Mouse (Mus musculus) lung, adult 18-20 months (tissue): ENCODE measurements at regions not wholly inside any gene's neighbourhood (a gene's known extent, or its start where the extent isn't known, plus 50 kb on each side); places are given as distances from the start of the nearest gene placed in this dataset.

Experiments
- DNase-seq, 2 experiments: peaks; one replicate each; pipeline ENCODE4 v3.0.0; 2022; ENCODE audit warnings: mixed read lengths in 2 of 2

DNA sequence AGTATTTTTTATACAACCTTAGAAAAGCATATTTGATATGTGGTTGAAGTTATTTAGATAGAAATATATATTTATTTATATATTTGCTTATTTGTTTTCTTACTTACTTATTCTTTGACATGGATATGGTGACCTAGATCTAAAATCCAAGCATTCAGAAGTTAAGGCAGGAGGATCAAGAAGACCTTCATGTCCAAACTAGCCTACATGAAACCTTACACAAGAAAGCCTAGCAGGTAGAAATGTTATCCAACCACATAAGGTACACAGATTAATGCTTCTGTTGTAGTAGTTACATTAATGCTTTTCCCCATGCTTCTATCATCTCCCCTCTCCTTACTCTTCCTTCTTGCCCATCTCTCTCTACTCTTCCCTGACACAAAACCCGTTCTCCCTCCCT is 93.2 kb upstream of the Cpeb2 start:
- no peak for DNase-seq

DNA sequence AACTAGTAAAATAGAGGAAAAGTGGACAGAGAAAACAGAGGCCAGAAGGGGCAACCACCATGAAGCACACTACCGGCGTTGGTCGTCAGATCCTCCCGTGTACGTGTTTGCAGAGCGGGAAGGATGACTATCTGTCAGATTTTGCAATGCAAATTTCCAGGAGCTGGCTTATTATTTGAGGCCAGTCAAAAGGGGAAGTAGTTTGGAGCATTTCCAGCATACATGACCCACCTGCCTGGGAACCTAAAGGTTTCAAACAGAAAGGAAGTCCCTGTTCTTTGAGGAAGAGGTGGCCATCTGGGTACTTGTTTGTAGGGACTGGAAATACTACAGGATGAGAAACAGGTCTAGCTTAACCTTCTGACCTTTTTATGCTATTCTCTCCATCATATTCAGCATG is 87.0 kb upstream of the Cpeb2 start:
- DNase-seq: no peak

DNA sequence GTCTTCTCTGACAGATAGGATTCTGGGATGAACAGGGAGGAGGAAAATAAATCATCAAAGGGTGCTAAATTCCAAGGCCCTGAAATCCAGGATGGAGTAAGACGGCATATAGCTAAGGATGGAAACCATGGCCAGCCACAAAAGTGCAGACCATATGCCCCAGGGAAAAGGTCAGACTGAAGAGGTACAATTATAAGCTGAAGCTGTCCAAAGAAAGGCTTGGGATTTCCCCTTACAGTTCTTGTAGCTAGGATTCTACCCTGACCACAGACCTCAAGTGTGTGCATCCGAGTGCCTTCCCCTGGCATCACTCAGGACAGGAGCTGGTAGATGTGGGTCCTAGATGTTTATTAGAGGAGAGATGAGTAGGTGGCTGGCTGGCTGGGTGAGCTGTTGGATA is 86.0 kb upstream of the Cpeb2 start:
- DNase-seq: no peak

DNA sequence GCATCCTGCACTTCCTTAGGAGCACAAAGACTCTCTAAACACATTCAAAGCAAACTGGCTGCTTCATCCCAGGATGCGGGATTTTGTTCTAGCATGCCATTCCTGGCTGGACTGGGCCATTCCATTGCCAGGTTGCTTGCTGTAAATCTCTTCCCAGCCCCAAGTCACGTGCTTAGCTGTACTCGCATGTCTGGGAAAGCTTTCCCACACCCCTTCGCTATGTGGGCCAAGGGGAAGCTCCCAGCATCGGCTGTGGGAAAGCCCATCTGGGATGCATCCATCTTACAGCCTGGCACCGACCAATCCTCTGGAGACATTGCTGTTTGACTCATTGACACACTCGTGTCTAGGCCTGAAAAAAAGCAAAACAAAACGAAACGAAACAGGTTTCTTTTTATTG is 84.5 kb upstream of the Cpeb2 start:
- peak in 1 of 2 experiments; percentile 6 for DNase-seq

DNA sequence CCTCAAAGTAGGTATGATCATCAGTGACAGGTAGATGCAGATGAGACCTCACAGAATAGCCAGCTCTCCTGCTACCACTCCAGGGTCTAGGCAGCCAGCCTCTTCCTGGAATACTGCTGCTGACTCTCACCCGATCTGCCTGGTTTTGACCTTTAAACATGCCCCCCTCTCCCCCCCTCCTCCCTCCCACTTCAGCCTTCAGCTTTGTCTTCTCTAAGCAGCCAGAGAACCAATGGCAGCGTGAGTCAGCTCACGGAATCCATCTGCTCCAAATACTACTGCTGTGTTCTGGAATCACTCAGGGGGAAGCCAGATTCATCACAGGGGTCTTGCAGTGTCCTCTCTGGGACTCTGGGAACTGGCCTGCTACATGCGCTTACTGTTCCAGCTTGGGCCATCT is 83.4 kb upstream of the Cpeb2 start:
- no peak for DNase-seq

DNA sequence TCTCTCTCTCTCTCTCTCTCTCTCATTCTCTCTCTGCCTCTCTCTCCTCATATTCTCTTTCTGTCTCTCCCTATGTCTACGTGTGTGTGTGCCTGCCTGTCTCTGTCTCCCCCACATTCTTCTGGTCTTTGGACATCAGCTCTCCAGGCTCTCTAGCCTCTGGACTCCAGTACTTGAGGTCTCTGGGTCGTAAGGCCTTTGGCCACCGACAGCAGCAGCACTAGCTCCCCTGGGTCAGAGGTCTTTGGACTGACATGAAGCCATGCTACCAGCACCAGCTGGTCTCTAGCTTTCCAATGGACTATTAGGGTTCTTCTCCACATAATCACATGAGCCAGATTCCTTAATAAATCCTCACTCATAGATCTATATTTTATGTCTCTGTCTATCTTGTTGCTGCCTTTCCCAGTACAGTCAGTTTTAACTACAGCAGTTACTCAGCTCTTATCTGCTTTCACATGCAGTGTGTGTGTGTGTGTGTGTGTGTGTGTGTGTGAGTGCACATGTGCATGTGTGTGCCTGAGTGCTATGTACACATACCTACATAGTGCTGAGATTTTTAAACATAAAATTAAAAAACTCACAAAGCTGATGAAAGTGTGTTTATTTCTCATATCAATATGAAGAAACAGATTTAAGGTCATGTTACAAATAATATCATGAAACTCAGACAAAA is 81.7 kb upstream of the Cpeb2 start:
- DNase-seq: peak in 1 of 2 experiments; percentile 3

DNA sequence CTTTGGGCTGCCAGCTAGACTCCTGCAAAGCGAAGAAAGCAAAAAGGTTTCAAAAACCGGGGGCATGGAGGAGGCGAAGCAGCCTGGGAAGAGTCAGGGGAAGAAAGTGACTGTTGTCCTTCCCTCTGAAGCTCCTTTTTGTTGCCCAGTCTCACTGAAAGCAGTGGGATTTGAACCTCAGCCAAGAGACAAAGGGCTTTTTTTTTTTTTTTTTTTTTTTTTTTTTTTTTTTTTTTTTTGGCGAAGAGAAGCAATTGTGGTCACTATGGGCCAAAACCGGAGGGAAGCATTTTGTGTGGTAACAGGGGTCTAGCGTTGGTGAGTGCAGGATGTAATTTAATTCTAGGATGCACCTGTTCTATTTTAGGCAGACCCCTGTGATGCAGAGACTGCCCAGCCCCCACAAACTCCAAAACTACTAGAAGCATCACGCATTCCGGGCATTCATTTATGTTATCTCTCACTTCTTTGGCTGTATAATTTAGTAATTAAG is 80.8 kb upstream of the Cpeb2 start:
- DNase-seq: no peak

DNA sequence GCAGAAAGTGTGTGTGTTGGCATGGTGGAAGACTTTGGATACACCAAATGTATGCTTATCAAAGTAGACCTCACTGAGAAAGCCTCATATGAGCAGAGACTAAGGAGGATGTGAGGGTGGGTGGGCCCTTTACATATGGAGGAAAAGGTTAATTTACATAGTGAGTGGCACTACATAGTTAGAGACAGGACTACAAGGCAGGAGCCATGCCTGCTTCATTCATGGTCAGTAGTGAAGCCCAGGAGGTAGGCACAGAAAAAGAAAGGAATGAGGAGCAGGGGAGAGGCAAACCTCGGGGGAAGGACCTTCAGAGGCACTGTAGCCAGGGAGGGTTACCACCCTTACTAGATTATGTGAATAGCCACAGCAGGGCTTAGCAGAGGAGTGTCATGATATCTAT is 80.1 kb upstream of the Cpeb2 start:
- no peak for DNase-seq

DNA sequence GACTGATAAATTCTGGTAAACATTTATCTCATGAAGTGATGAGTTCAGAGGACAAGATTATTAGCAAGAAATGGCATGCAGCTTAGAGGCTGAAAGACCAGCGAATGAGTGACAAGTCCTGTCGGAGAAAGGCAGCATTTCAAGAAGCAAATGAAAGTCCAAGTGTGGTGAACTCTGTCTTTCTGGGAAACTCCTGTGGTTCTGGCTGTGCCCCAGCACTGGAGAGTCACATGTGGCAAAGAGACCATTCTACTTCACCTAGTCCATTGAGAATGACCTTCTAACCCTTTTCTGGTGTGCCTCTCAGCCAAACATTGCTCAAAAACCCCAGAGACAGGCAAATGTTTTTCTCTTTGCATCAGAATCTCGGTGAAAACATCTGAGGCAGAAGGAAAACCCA is 76.2 kb upstream of the Cpeb2 start:
- no peak for DNase-seq

DNA sequence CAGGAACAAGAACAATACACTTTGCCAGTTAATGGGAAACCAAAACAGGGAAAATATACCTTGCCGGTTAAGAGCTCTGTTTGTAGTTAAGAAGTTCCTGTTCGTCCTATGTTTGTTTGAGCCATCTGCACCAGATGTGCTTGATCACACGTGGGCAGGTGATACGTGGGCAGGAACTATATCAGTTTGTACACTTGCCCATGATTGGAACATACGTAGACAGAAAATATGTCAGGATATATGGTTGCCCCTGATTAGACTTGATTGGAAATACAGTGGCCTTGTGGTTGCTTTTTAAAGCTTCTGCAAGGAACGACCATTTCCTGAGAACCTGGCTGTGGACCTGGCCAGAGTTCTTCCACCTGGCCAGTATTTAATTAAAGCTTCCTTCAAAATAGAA is 72.8 kb upstream of the Cpeb2 start:
- DNase-seq: no peak

DNA sequence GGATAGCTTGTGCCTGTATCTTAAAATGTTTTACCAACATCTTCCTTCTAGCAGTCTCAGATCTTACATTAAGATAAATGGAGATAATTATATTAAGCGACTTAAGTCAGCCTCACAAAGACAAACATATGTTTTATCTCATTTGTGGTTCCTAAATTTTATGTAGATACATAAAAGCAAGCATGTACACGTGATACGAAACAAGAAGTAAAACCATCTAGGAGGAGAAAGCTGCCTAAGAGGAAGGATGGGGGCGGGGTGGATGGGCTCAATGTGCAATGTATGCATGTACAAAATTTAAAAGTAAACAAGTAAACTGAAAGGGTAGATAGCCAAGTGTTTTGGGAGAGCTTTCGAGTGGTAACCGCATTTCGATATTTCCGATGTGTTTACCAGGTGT is 51.5 kb upstream of the Cpeb2 start:
- no peak for DNase-seq
